Mouse (Mus musculus) adrenal gland, adult 8-10 months (tissue): ENCODE data around the gene Btbd35f4. TPM values are rescaled to one million over a fixed set of nuclear protein-coding genes. Genes with fewer than 3 reads are reported as not detected.
"Not testable (repeated sequence)": the region's sequence is repeated elsewhere in the genome, so short reads cannot be mapped to it uniquely, and the experiment has no call there.

Source experiments
- DNase-seq: peaks from one replicate; pipeline ENCODE4 v3.0.0; 2022
- total RNA-seq, 4 experiments: library from RNA; stranded (reverse); gene quantifications; 2 replicates each; pipeline ENCODE4 v1.2.4; 2022

The Btbd35f4 gene
- not detected for total RNA-seq

GRCm38 (mm10) chrX:4800196-4800595 lies at the start of gene Btbd35f4:
Gene Btbd35f4, plus strand, starts transcription at chrX:4800496.
- not testable (repeated sequence) for DNase-seq

DNA sequence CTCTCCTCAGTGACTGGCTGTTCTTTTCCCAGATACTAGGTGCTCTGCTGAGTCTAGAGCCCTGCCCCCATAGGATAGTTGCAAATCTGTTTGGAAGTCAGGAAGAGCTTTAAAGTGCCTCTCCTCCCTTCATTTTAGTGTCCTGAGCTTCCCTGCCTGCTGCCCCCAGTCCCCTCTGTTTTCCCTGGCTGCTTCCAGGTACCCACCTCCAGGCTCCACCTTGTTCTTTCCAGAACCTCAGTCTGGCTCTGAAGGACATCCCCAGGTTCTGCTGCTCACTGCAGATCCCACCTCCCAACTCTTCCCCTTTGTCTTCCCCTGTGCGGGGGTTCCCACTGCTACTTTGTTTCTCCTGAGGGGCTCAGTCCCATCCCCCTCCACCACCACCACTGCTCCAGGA lies 39.7 kb downstream of the Btbd35f4 start:
- not testable (repeated sequence) for DNase-seq

Other genes with a start within 250 kb of the Btbd35f4 start
- gene Btbd35f27, start 151.6 kb downstream of the Btbd35f4 start, total RNA-seq, result not detected